Mouse (Mus musculus): Measurements from ENCODE around the gene Adam12.

GRCm38 (mm10) chr7:134090764-134091163, 141.2 kb downstream of the Adam12 start:
- TF ChIP-seq CTCF (conservative IDR thresholded peaks at IDR 0.05; ENCODE audit: low read length) (no peak), NANOG (IDR thresholded peaks at IDR 0.05; ENCODE audit: borderline replicate concordance, low read length) (no peak)

All from E14TG2a.4 (cell line).